Mouse (Mus musculus): ENCODE measurements around the gene Lrguk. TPM values are rescaled to one million over a fixed set of nuclear protein-coding genes. Genes with fewer than 3 reads are reported as not detected.

Gene Lrguk
- polyA plus RNA-seq, 1 experiment from 2014 or later = 1.3 TPM

DNA sequence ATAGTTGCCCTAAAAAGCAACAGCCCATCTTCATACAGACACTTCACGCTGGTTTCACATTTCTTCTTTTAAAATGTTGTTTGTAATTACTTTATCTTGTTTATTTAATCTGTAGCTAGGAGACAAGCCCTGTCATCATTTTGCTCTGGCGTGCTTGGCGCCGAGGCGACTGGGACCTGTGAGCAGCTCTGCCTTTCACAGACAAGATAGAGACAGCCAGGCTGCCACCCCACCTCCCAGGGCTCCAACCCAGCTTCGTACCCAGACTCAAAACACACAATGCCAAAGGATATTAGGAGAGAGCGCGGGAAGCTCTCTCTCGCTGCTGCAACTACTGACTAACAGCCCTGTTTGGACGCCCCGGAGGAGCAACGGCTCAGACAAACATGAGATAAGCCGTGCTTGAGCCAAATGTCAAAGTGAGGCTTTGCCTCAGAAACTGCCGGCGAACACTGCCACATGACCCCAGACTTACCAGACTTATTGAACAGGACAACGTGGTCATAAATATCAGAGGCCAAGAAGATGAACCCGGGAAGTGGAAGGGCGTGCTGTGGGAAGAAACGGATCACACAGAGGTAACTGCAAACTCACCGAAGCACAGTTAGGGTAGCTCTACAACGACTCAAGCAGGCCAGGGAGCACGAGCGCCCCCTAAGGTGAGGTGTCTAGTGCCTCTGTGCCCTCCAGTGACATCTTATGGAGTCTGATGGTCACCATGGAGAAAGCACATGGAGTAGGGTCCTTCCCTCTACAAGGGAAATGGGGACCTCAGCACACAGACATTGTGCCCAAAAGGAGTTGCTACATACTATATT, 131.0 kb downstream of the Lrguk start:
- 90% methylated on average over 23 of the region's 23 CpGs for WGBS
- Histone ChIP-seq H3K9me3 (ENCODE audit: control insufficient read depth, low read length) (no peaks in the 10 kb centered on the region), H3K4me3 (ENCODE audit: low read depth, low read length) (no peak overlapping the region), H3K36me3 (ENCODE audit: control insufficient read depth, insufficient read depth, low read length) (peaks cover 30% of the 10 kb centered on the region), H3K27ac (ENCODE audit: low read depth, low read length) (no peak overlapping the region), H3K9ac (replicated peaks; ENCODE audit: low read depth, low read length) (no peak overlapping the region), H3K4me1 (ENCODE audit: control insufficient read depth, insufficient read depth, low read length) (no peaks in the 10 kb centered on the region), H3K27me3 (ENCODE audit: control insufficient read depth, insufficient read depth, low read length) (no peaks in the 10 kb centered on the region), H3K4me2 (ENCODE audit: low read depth, low read length) (no peak overlapping the region)
- ATAC-seq (ENCODE audit: low read depth) = no peak

DNA sequence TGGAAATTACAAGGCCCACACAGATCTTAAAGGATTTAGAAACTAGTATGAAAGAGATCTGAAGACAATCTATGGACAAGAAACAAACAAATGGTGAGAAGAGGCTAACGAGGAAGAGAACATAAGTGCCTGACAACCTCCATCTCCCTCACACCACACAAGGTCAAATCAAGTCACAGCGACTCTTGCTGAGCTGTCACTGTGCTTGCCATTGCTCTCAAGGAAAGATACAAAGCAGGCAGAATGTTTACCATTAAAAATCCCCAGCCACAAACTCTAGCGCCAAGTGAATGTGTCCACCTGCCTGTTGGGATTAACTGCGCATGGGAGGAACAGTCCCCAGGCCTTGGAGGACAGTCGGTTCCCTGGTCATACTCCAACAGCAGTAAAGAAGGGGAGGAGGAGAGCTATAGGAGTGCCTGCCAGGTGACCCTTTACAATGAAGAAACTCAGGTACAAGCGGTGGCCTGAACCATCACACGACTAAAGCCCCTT, 131.6 kb downstream of the Lrguk start:
- Histone ChIP-seq H3K9me3 (ENCODE audit: control insufficient read depth, low read length) (no peaks in the 10 kb centered on the region), H3K9ac (replicated peaks; ENCODE audit: low read depth, low read length) (no peak overlapping the region), H3K27me3 (ENCODE audit: control insufficient read depth, insufficient read depth, low read length) (no peaks in the 10 kb centered on the region), H3K27ac (ENCODE audit: low read depth, low read length) (no peak overlapping the region), H3K4me3 (ENCODE audit: low read depth, low read length) (no peak overlapping the region), H3K4me1 (ENCODE audit: control insufficient read depth, insufficient read depth, low read length) (no peaks in the 10 kb centered on the region), H3K4me2 (ENCODE audit: low read depth, low read length) (no peak overlapping the region), H3K36me3 (ENCODE audit: control insufficient read depth, insufficient read depth, low read length) (peaks cover 36% of the 10 kb centered on the region)
- ATAC-seq (ENCODE audit: low read depth) = no peak
- WGBS = 95% methylated on average over 7 of the region's 7 CpGs

DNA sequence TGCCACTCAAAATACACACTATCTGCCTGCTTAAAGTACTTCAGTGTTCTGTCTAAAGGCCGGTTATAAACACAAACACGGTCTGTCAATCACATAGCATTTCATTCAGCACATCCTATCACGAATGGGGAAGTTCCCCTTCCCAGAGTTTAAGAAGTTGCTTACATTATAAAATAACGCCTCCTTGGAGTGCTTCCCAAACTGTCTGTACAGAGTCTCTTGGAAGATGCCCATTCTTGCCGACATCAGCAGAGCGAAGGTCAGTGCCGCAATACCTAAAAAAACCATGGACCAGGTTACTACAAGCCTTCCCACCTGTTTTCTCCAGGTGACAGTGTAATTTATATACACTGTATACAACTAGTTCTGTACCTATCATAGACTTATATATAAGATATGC, 132.3 kb downstream of the Lrguk start:
- peaks cover 41% of the 10 kb centered on the region for H3K36me3 ChIP-seq (ENCODE audit: control insufficient read depth, insufficient read depth, low read length)
- no peak overlapping the region for H3K27ac ChIP-seq (ENCODE audit: low read depth, low read length)
- WGBS = 96% methylated on average over 7 of the region's 7 CpGs
- no peak overlapping the region for H3K4me2 ChIP-seq (ENCODE audit: low read depth, low read length)
- no peak overlapping the region for H3K9ac ChIP-seq (replicated peaks; ENCODE audit: low read depth, low read length)
- H3K27me3 ChIP-seq (ENCODE audit: control insufficient read depth, insufficient read depth, low read length) = no peaks in the 10 kb centered on the region
- no peaks in the 10 kb centered on the region for H3K4me1 ChIP-seq (ENCODE audit: control insufficient read depth, insufficient read depth, low read length)
- no peak for ATAC-seq (ENCODE audit: low read depth)
- no peak overlapping the region for H3K4me3 ChIP-seq (ENCODE audit: low read depth, low read length)
- H3K9me3 ChIP-seq (ENCODE audit: control insufficient read depth, low read length) = no peaks in the 10 kb centered on the region

DNA sequence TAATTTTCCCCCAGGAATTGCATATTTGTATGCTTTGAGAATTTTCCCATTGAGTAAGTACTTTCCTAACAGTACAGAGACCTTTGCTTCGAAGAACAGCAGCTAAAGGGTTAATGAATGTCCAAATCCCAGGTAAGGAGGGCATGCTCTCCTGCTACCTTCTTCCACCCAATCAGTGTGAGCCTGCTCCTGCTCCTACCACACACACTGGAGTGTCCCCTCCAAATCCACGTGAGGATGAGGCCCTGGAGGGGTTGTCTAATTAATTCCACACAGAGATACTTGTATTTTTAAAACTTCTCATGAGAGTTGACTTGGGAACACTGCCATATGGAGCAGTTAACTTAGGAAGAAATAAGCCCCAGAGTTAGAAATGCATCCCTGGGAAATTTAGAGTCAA, 133.4 kb downstream of the Lrguk start:
- 76% methylated on average over 2 of the region's 2 CpGs for WGBS
- H3K27me3 ChIP-seq (ENCODE audit: control insufficient read depth, insufficient read depth, low read length) = no peaks in the 10 kb centered on the region
- no peak overlapping the region for H3K27ac ChIP-seq (ENCODE audit: low read depth, low read length)
- H3K9ac ChIP-seq (replicated peaks; ENCODE audit: low read depth, low read length) = no peak overlapping the region
- ATAC-seq (ENCODE audit: low read depth) = no peak
- no peaks in the 10 kb centered on the region for H3K4me1 ChIP-seq (ENCODE audit: control insufficient read depth, insufficient read depth, low read length)
- H3K4me2 ChIP-seq (ENCODE audit: low read depth, low read length) = no peak overlapping the region
- H3K36me3 ChIP-seq (ENCODE audit: control insufficient read depth, insufficient read depth, low read length) = peaks cover 46% of the 10 kb centered on the region
- no peak overlapping the region for H3K4me3 ChIP-seq (ENCODE audit: low read depth, low read length)
- no peaks in the 10 kb centered on the region for H3K9me3 ChIP-seq (ENCODE audit: control insufficient read depth, low read length)

DNA sequence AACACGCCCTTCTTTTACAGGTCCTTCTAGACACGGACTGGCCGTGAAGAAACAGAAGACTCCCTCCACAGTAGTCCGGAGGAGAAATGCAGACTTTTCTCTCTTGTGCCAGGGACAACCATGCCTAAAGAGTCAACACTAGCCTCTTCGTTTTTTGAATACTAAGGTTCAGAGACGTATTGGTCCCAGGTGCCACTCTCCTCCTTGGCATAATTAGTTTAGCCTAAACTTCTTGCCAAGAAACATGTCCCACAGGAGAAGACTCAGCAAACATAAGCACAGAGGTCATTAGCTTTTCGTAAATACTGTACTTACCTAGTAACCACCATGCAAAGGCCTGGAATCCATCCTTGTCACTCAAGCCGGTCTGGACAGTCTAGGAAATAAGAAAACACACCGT, 133.8 kb downstream of the Lrguk start:
- no peak for ATAC-seq (ENCODE audit: low read depth)
- no peak overlapping the region for H3K9ac ChIP-seq (replicated peaks; ENCODE audit: low read depth, low read length)
- no peak overlapping the region for H3K27ac ChIP-seq (ENCODE audit: low read depth, low read length)
- H3K36me3 ChIP-seq (ENCODE audit: control insufficient read depth, insufficient read depth, low read length) = peaks cover 42% of the 10 kb centered on the region
- H3K27me3 ChIP-seq (ENCODE audit: control insufficient read depth, insufficient read depth, low read length) = no peaks in the 10 kb centered on the region
- H3K4me2 ChIP-seq (ENCODE audit: low read depth, low read length) = no peak overlapping the region
- WGBS = 87% methylated on average over 9 of the region's 9 CpGs
- no peak overlapping the region for H3K4me3 ChIP-seq (ENCODE audit: low read depth, low read length)
- H3K9me3 ChIP-seq (ENCODE audit: control insufficient read depth, low read length) = no peaks in the 10 kb centered on the region
- no peaks in the 10 kb centered on the region for H3K4me1 ChIP-seq (ENCODE audit: control insufficient read depth, insufficient read depth, low read length)

DNA sequence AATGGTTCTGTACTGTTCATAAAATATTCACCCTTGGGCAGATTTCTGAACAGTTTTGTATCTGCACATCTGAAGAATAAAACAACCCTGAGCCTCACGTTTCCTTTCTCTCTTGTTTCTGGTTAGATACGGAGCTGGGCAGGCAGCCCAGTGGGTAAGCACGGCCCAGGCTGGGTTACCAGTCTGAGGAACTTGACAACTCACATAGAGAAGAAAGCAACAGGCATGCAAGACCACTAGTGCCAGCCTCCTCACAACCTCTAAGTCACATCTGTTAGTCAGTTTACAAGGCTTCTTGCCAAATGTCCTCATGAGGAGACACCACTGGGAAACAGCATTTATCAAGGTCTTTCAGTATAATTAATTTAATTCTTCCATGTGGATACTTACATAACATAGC, 139.6 kb downstream of the Lrguk start:
- Histone ChIP-seq H3K36me3 (ENCODE audit: control insufficient read depth, insufficient read depth, low read length) (peaks cover 17% of the 10 kb centered on the region; the same call in 1 of the 2 replicates), H3K27ac (ENCODE audit: low read depth, low read length) (no peak overlapping the region), H3K4me3 (ENCODE audit: low read depth, low read length) (no peak overlapping the region), H3K27me3 (ENCODE audit: control insufficient read depth, insufficient read depth, low read length) (no peaks in the 10 kb centered on the region), H3K9me3 (ENCODE audit: control insufficient read depth, low read length) (no peaks in the 10 kb centered on the region), H3K4me1 (ENCODE audit: control insufficient read depth, insufficient read depth, low read length) (no peaks in the 10 kb centered on the region), H3K4me2 (ENCODE audit: low read depth, low read length) (no peak overlapping the region), H3K9ac (replicated peaks; ENCODE audit: low read depth, low read length) (no peak overlapping the region)
- no peak for ATAC-seq (ENCODE audit: low read depth)
- WGBS = 91% methylated on average over 3 of the region's 3 CpGs

DNA sequence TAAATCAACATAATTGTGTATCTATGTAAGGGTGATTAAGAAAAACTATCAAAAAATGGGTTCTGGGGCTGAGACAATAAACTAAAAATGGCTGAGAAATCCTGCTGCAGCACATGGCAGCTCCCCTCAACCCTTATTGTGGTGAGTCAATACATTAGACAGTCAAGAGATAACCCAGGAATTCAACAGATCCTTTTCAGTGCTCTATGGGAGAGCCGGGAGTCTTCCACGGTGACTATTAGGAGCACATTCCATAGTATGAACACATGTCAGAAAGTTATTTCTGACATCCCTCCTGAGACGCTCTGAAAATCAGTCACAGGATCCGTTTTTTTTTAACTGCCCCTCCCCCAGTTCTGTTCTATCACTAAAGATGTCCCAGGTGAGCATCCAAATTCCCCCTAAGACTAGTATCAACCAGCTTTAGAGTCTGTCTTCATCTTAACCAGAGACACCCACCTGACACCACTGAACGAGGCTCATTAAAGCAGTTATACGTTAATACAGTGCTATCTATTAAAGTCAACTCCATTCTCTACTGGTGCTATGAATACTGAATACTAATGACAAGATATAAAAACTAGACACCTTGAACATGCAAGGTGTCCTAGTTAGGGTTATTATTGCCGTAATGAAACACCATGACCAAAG, 141.7 kb downstream of the Lrguk start:
- ATAC-seq (ENCODE audit: low read depth) = no peak
- H3K4me3 ChIP-seq (ENCODE audit: low read depth, low read length) = no peak overlapping the region
- WGBS = 80% methylated on average over 7 of the region's 7 CpGs
- no peak overlapping the region for H3K9ac ChIP-seq (replicated peaks; ENCODE audit: low read depth, low read length)
- no peak overlapping the region for H3K27ac ChIP-seq (ENCODE audit: low read depth, low read length)
- no peak overlapping the region for H3K4me2 ChIP-seq (ENCODE audit: low read depth, low read length)
- no peaks in the 10 kb centered on the region for H3K9me3 ChIP-seq (ENCODE audit: control insufficient read depth, low read length)
- no peaks in the 10 kb centered on the region for H3K27me3 ChIP-seq (ENCODE audit: control insufficient read depth, insufficient read depth, low read length)
- 0 out of 2 replicates have a peak, but pooled peaks cover 3% of the 10 kb centered on the region for H3K4me1 ChIP-seq (ENCODE audit: control insufficient read depth, insufficient read depth, low read length)
- H3K36me3 ChIP-seq (ENCODE audit: control insufficient read depth, insufficient read depth, low read length) = peaks cover 11% of the 10 kb centered on the region; the same call in 1 of the 2 replicates

DNA sequence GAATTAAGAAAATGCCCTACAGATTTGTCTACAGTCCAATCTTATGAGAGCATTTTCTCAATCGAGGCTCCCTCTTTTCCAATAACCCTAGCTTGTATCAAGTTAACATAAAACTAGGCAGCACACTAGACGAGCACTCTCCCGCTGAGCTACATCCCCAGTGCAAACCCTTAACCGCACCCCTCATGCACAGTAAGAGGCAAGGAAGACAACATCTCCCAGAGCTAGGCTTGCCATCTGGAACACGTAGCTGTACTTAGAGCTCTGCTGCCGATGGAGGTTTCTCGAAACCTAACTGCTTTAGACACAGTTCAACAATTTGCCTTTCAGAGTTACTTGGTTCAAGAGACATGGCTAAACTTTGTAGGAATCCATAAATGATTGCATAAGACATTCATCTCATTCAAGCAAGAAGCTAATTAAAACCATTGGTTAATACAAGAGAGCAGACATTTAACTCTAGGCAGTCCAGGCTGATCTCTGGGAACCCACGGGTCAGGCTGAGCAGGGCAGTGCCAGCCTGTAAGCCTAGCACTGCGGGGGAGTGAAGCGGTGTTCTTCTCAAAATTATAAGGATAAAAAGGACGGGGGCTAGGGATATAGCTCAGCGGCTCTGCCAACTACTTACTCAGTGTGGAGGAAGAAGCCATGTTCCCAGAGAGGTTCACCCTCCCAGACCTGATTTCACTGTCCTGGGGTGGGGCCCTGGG, 142.7 kb downstream of the Lrguk start:
- 90% methylated on average over 12 of the region's 12 CpGs for WGBS
- no peak overlapping the region for H3K9ac ChIP-seq (replicated peaks; ENCODE audit: low read depth, low read length)
- ATAC-seq (ENCODE audit: low read depth) = no peak
- H3K4me1 ChIP-seq (ENCODE audit: control insufficient read depth, insufficient read depth, low read length) = 0 out of 2 replicates have a peak, but pooled peaks cover 4% of the 10 kb centered on the region
- H3K36me3 ChIP-seq (ENCODE audit: control insufficient read depth, insufficient read depth, low read length) = peaks cover 3% of the 10 kb centered on the region; the same call in 1 of the 2 replicates
- H3K9me3 ChIP-seq (ENCODE audit: control insufficient read depth, low read length) = no peaks in the 10 kb centered on the region
- no peak overlapping the region for H3K4me3 ChIP-seq (ENCODE audit: low read depth, low read length)
- H3K4me2 ChIP-seq (ENCODE audit: low read depth, low read length) = no peak overlapping the region
- H3K27ac ChIP-seq (ENCODE audit: low read depth, low read length) = no peak overlapping the region
- H3K27me3 ChIP-seq (ENCODE audit: control insufficient read depth, insufficient read depth, low read length) = no peaks in the 10 kb centered on the region

All from neural tube, embryonic 14.5 days (tissue).